Mouse (Mus musculus) testis, adult 2 months (tissue): Measurements from ENCODE around the gene Cyb561. TPM values are rescaled to one million over a fixed set of nuclear protein-coding genes. Genes with fewer than 3 reads are reported as not detected.
A peak's percentile ranks its signal among the peaks of the same experiment; 100 is the strongest.

Experiments
- H3K27ac ChIP-seq: fragments of 200-500 bp; 2 replicates; pipeline ENCODE4 v1.5.1; 2012; ENCODE audit warnings: low read depth, low read length; ENCODE audit not compliant: control insufficient read depth, insufficient read depth
- H3K27me3 ChIP-seq: fragments of 200-500 bp; 2 replicates; pipeline ENCODE4 v1.6.1; 2012; ENCODE audit warnings: mild to moderate bottlenecking, low read length, moderate library complexity; ENCODE audit not compliant: control insufficient read depth, insufficient read depth
- H3K36me3 ChIP-seq: fragments of 200-500 bp; 2 replicates; pipeline ENCODE4 v1.6.1; 2012; ENCODE audit warnings: mild to moderate bottlenecking, low read length; ENCODE audit not compliant: control insufficient read depth, insufficient read depth
- H3K4me1 ChIP-seq: fragments of 200-500 bp; 2 replicates; pipeline ENCODE4 v1.6.1; 2012; ENCODE audit warnings: low read length; ENCODE audit not compliant: control insufficient read depth, insufficient read depth
- H3K4me3 ChIP-seq: fragments of 200-500 bp; 2 replicates; pipeline ENCODE4 v1.5.1; 2012; ENCODE audit warnings: low read depth, mild to moderate bottlenecking, low read length, moderate library complexity, mixed read lengths; ENCODE audit not compliant: control insufficient read depth
- CTCF ChIP-seq: fragments of 200-500 bp; IDR thresholded peaks from 2 replicates; pipeline ENCODE4 v1.5.1; 2012; ENCODE audit warnings: low read depth, mild to moderate bottlenecking, inconsistent platforms, low read length, moderate library complexity; ENCODE audit not compliant: control insufficient read depth, insufficient read depth, insufficient replicate concordance
- POLR2A ChIP-seq: fragments of 200-500 bp; IDR thresholded peaks from 2 replicates; pipeline ENCODE4 v1.6.1; 2012; ENCODE audit warnings: low read depth, mild to moderate bottlenecking, inconsistent platforms, low read length, moderate library complexity; ENCODE audit not compliant: control insufficient read depth
- polyA plus RNA-seq: library from polyadenylated mRNA; depleted of rRNA; stranded (reverse); fragments of >200 nt; gene quantifications from 2 replicates; pipeline ENCODE4 v1.2.3, GENCODE M21; 2012

The Cyb561 gene
- polyA plus RNA-seq, 1 experiment: 21.8 TPM

GRCm38 (mm10) chr11:105943133-105944102, 9.7 kb downstream of the Cyb561 start:
- H3K4me3 ChIP-seq: peak overlapping the region; percentile 95
- no peaks in the 10 kb centered on the region for H3K27me3 ChIP-seq
- H3K36me3 ChIP-seq: no peaks in the 10 kb centered on the region
- H3K27ac ChIP-seq: peak overlapping the region; percentile 78
- TF ChIP-seq POLR2A: peak; percentile 24; the same call in 1 of the 2 replicates
- no peak for TF ChIP-seq CTCF
- peaks cover 16% of the 10 kb centered on the region for H3K4me1 ChIP-seq

- TF ChIP-seq POLR2A (no peak), CTCF (no peak)
- Histone ChIP-seq H3K27ac (no peak overlapping the region), H3K27me3 (no peaks in the 10 kb centered on the region), H3K4me3 (no peak overlapping the region), H3K4me1 (peaks cover 16% of the 10 kb centered on the region), H3K36me3 (no peaks in the 10 kb centered on the region)
These were observed 11.2 kb downstream of the Cyb561 start for GRCm38 (mm10) chr11:105941973-105942372.

- no peak for TF ChIP-seq CTCF
- TF ChIP-seq POLR2A: no peak
- Histone ChIP-seq H3K36me3 (no peaks in the 10 kb centered on the region), H3K4me3 (no peak overlapping the region), H3K27me3 (no peaks in the 10 kb centered on the region), H3K4me1 (peaks cover 8% of the 10 kb centered on the region), H3K27ac (no peak overlapping the region)
These were observed 14.4 kb downstream of the Cyb561 start for GRCm38 (mm10) chr11:105938771-105939170.

DNA sequence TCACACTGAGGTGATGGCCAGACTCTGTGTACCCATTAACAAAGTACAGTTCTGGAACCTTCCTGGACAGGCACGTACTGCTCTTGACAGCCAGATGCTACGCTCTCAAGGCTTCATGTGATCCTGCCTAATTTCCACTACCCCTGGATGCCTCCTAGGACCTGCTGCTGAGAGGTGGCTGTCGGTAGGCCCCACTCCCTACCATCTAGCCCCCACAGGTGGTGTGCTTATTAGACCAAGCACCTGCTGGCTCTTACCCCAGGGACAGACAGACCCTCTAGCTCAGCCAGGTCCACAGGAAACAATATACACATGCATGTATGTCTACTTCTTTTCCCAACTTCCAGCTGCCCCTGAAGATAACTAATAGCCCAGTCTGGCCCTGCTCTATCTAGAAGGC, 16.2 kb downstream of the Cyb561 start:
- no peak overlapping the region for H3K4me3 ChIP-seq
- no peaks in the 10 kb centered on the region; the same call in 1 of the 2 replicates for H3K4me1 ChIP-seq
- no peaks in the 10 kb centered on the region for H3K36me3 ChIP-seq
- H3K27ac ChIP-seq: peak overlapping the region; percentile 46
- H3K27me3 ChIP-seq: no peaks in the 10 kb centered on the region
- no peak for TF ChIP-seq POLR2A
- no peak for TF ChIP-seq CTCF

DNA sequence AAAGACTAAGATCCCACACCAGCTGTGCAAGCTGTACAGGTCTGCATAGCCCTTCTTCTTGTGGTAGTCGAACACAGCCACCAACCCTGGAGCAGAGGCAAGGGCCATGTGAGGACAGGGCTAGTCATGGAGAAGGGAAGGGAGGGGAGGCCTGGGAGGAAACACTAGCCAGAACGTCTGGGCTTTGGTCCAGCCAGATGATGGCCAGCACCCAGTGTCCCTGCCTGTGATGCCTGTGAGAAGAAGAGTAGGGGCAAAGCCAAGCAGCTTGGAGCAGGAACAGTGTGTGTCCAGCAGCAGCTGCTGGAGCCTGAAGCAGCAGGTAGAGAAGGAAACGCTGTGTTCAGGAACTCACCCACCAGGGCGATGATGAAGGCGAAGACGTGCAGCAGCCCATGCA, 16.9 kb downstream of the Cyb561 start:
- Histone ChIP-seq H3K4me1 (no peaks in the 10 kb centered on the region; the same call in 1 of the 2 replicates), H3K27ac (peak overlapping the region; percentile 71), H3K4me3 (no peak overlapping the region), H3K36me3 (no peaks in the 10 kb centered on the region), H3K27me3 (no peaks in the 10 kb centered on the region)
- no peak for TF ChIP-seq CTCF

- TF ChIP-seq CTCF (no peak), POLR2A (no peak)
- Histone ChIP-seq H3K27ac (peak overlapping the region; percentile 50), H3K36me3 (no peaks in the 10 kb centered on the region), H3K4me1 (no peaks in the 10 kb centered on the region; the same call in 1 of the 2 replicates), H3K27me3 (no peaks in the 10 kb centered on the region), H3K4me3 (no peak overlapping the region)
These were observed 17.6 kb downstream of the Cyb561 start for GRCm38 (mm10) chr11:105935496-105935895.

DNA sequence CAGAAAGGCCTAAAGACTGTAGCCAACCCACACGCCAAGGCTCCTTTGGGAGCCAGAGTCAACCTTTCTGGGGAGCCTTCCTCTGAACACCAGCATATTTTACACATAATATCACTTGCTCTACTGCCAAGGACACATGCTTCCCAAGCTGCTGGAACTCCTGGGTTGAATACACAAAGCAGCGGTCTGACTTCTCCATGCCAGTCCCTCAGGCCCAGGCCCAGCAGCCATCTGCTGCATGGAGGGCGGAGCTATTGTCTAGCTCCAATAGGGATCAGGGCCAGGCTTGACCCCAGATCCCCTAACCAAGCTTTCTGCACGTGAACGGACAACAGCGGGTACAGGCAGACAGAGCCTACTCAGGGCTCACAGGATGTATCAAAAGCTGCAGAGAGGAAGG, 18.3 kb downstream of the Cyb561 start:
- TF ChIP-seq POLR2A: no peak
- TF ChIP-seq CTCF: no peak
- Histone ChIP-seq H3K4me3 (no peak overlapping the region), H3K4me1 (no peaks in the 10 kb centered on the region; the same call in 1 of the 2 replicates), H3K36me3 (no peaks in the 10 kb centered on the region), H3K27ac (peak overlapping the region; percentile 50), H3K27me3 (no peaks in the 10 kb centered on the region)
